ENCODE assay signal across 32 mouse cellular contexts in the genomic region with DNA sequence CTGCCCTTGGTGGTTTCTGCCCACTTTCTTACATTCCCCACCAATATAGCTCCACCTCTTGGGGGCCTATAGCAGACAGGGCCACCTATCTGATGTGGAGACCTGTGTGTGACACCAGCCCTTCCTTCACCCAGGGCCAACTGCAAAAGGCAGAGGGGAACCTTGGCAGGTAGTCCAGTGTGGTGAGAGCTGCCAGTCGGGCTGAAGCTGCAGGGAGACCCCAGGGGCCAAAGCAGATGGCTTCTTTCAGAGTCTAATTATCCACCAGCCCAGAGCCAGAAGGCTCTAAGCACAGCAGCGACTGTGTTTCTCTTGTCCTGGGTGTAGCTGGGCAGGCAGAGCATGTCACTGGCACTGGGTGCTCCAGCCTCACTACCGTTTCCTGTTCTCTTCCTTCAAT.
A peak's percentile ranks its signal among the peaks of the same experiment; 100 is the strongest.
DNase-seq lines count a peak whose midpoint lies in the region; ATAC-seq and TF ChIP-seq lines count a peak whose summit lies in the region.
"Had no signal": no experiment of that assay in that cellular context is flagged by ENCODE, and none has a peak within 500 bp of the region (broad histone marks: within the 10 kb centered on the region; RNA-seq: fewer than 3 reads in every experiment).

No protein-coding gene starts in this region.

- TF ChIP-seq EP300 in MEL (IDR thresholded peaks at IDR 0.05; ENCODE audit: low read depth in 1 of 2, low read length in 2 of 2) = no peak

- peaks cover 13% of the 10 kb centered on the region; the same call in 1 of the 2 replicates for H3K4me1 ChIP-seq in hindbrain, embryonic 13.5 days (replicated peaks)
- 0 out of 2 replicates have a peak, but pooled peaks cover 4% of the 10 kb centered on the region for H3K4me1 ChIP-seq in hindbrain, embryonic 14.5 days (replicated peaks; ENCODE audit: control insufficient read depth, insufficient read depth, low read length)
- H3K4me1 ChIP-seq in midbrain, embryonic 10.5 days = peaks cover 18% of the 10 kb centered on the region
- peaks cover 8% of the 10 kb centered on the region; the same call in 1 of the 2 replicates for H3K4me1 ChIP-seq in midbrain, embryonic 14.5 days (ENCODE audit: control insufficient read depth, insufficient read depth, low read length)
- H3K4me1 ChIP-seq in MEL (ENCODE audit: control insufficient read depth in 1 of 2, insufficient read depth in 2 of 2, low read length in 2 of 2) = peaks cover 6 to 7% of the 10 kb centered on the region in 2 experiments; a peak in 3 of 4 replicates
- peaks cover 2% of the 10 kb centered on the region; the same call in 1 of the 2 replicates for H3K4me1 ChIP-seq in forebrain, embryonic 11.5 days (replicated peaks; ENCODE audit: control insufficient read depth, insufficient read depth, low read length)
- H3K4me1 ChIP-seq: embryonic facial prominence, embryonic 13.5 days; heart, embryonic 15.5 days had no signal

- no peak for TF ChIP-seq CTCF in MEL (IDR thresholded peaks at IDR 0.05 in 2 of 3, conservative IDR thresholded peaks at IDR 0.05 in 1 of 3; ENCODE audit: control insufficient read depth in 1 of 3, insufficient read depth in 1 of 3, low read depth in 2 of 3, low read length in 3 of 3, poor library complexity in 1 of 3, severe bottlenecking in 1 of 3)

- peak overlapping the region; percentile 32; the same call in 1 of the 2 replicates for H3K27ac ChIP-seq in hindbrain, embryonic 13.5 days
- no peak overlapping the region for H3K27ac ChIP-seq in hindbrain, embryonic 14.5 days
- H3K27ac ChIP-seq in midbrain, embryonic 10.5 days (replicated peaks) = 0 out of 2 replicates have a peak overlapping the region, but pooled peaks have one; percentile 23
- H3K27ac ChIP-seq in midbrain, embryonic 14.5 days (replicated peaks; ENCODE audit: low read depth, low read length) = no peak overlapping the region
- no peak overlapping the region for H3K27ac ChIP-seq in MEL (ENCODE audit: control insufficient read depth, low read depth, low read length)
- H3K27ac ChIP-seq in forebrain, embryonic 11.5 days (ENCODE audit: low read depth, low read length) = no peak overlapping the region
- H3K27ac ChIP-seq: embryonic facial prominence, embryonic 10.5 days; embryonic facial prominence, embryonic 13.5 days; forebrain, embryonic 10.5 days; gastrocnemius, adult 2 months; heart, embryonic 15.5 days; hindbrain, embryonic 15.5 days had no signal

- peak; percentile 78 to 88 for DNase-seq in cerebellum, postnatal 10 days
- DNase-seq in cerebellum, adult 11-12 months = no peak
- no peak for DNase-seq in hindbrain, embryonic 14.5 days (ENCODE audit: low spot score)
- DNase-seq in midbrain, embryonic 10.5 days (ENCODE audit: low spot score) = no peak
- DNase-seq in midbrain, embryonic 14.5 days = no peak
- DNase-seq in MEL (ENCODE audit: low read depth, low spot score) = peak; percentile 9
- no peak for DNase-seq in forebrain, embryonic 11.5 days (ENCODE audit: low spot score)
- DNase-seq: adrenal gland, postnatal 10 days; adrenal gland, postnatal 36 days; cerebellum, adult 11 months; cerebellum, adult 8-10 months; cerebellum, postnatal 36 days; embryo, embryonic 11 days; forebrain, postnatal 0 days; gastrocnemius, adult 2 months; gastrocnemius, postnatal 14 days; heart, adult 18-20 months; heart, postnatal 10 days; heart, postnatal 36 days; kidney, adult 18-20 months had no signal

- 33% methylated on average over 3 of the region's 3 CpGs for WGBS in hindbrain, embryonic 13.5 days
- 31% methylated on average over 3 of the region's 3 CpGs for WGBS in hindbrain, embryonic 14.5 days
- WGBS in midbrain, embryonic 10.5 days = 53% methylated on average over 3 of the region's 3 CpGs
- 49% methylated on average over 3 of the region's 3 CpGs for WGBS in midbrain, embryonic 14.5 days
- 48% methylated on average over 3 of the region's 3 CpGs for WGBS in forebrain, embryonic 11.5 days

- H3K9me3 ChIP-seq in hindbrain, embryonic 13.5 days = no peaks in the 10 kb centered on the region
- H3K9me3 ChIP-seq in hindbrain, embryonic 14.5 days (ENCODE audit: control insufficient read depth, low read length) = no peaks in the 10 kb centered on the region
- H3K9me3 ChIP-seq in midbrain, embryonic 10.5 days (replicated peaks) = no peaks in the 10 kb centered on the region
- no peaks in the 10 kb centered on the region for H3K9me3 ChIP-seq in midbrain, embryonic 14.5 days (ENCODE audit: control insufficient read depth, low read length)
- no peaks in the 10 kb centered on the region for H3K9me3 ChIP-seq in MEL (replicated peaks; ENCODE audit: insufficient read depth, low read length)
- no peaks in the 10 kb centered on the region for H3K9me3 ChIP-seq in forebrain, embryonic 11.5 days (ENCODE audit: control insufficient read depth, low read length)
- H3K9me3 ChIP-seq: embryonic facial prominence, embryonic 10.5 days; embryonic facial prominence, embryonic 13.5 days; forebrain, embryonic 10.5 days; heart, embryonic 12.5 days; heart, embryonic 15.5 days; hindbrain, embryonic 15.5 days had no signal

- H3K4me2 ChIP-seq in hindbrain, embryonic 13.5 days = no peak overlapping the region
- H3K4me2 ChIP-seq in hindbrain, embryonic 14.5 days (replicated peaks) = no peak overlapping the region
- no peak overlapping the region for H3K4me2 ChIP-seq in midbrain, embryonic 14.5 days (ENCODE audit: low read length)
- H3K4me2 ChIP-seq in forebrain, embryonic 11.5 days (ENCODE audit: low read depth, low read length, severe bottlenecking) = no peak overlapping the region
- H3K4me2 ChIP-seq: embryonic facial prominence, embryonic 13.5 days; heart, embryonic 12.5 days; heart, embryonic 15.5 days; hindbrain, embryonic 15.5 days had no signal

- no peak for ATAC-seq in hindbrain, embryonic 13.5 days (ENCODE audit: low FRiP score)
- no peak for ATAC-seq in hindbrain, embryonic 14.5 days (ENCODE audit: low FRiP score)
- ATAC-seq in midbrain, embryonic 14.5 days (ENCODE audit: low FRiP score, low TSS enrichment) = no peak
- no peak for ATAC-seq in forebrain, embryonic 11.5 days (replicated peaks; ENCODE audit: low FRiP score)
- ATAC-seq: forebrain, embryonic 14.5 days; forebrain, postnatal 0 days; inflammation-experienced regulatory T-cells, adult 6 months; intestine, embryonic 16.5 days; Patski had no signal

- no peak for TF ChIP-seq RAD21 in MEL (IDR thresholded peaks at IDR 0.05; ENCODE audit: low read depth, low read length)

- no peak for TF ChIP-seq POLR2A in MEL (IDR thresholded peaks at IDR 0.05; ENCODE audit: control insufficient read depth in 1 of 2, insufficient read depth in 1 of 2, low read depth in 1 of 2, low read length in 2 of 2, poor library complexity in 1 of 2)

- H3K79me2 ChIP-seq in MEL (ENCODE audit: control insufficient read depth, insufficient read depth, low read length, poor library complexity) = no peaks in the 10 kb centered on the region

- H3K36me3 ChIP-seq in hindbrain, embryonic 13.5 days = no peaks in the 10 kb centered on the region
- H3K36me3 ChIP-seq in hindbrain, embryonic 14.5 days (replicated peaks; ENCODE audit: control insufficient read depth, insufficient read depth) = no peaks in the 10 kb centered on the region
- no peaks in the 10 kb centered on the region for H3K36me3 ChIP-seq in midbrain, embryonic 10.5 days
- H3K36me3 ChIP-seq in midbrain, embryonic 14.5 days (ENCODE audit: control insufficient read depth, insufficient read depth, low read length) = no peaks in the 10 kb centered on the region
- no peaks in the 10 kb centered on the region for H3K36me3 ChIP-seq in MEL (ENCODE audit: control insufficient read depth in 1 of 2, insufficient read depth in 2 of 2, low read length in 2 of 2)
- H3K36me3 ChIP-seq in forebrain, embryonic 11.5 days (ENCODE audit: control insufficient read depth, insufficient read depth, low read length) = no peaks in the 10 kb centered on the region
- H3K36me3 ChIP-seq: embryonic facial prominence, embryonic 10.5 days; embryonic facial prominence, embryonic 13.5 days; forebrain, embryonic 10.5 days; heart, embryonic 12.5 days; heart, embryonic 15.5 days; hindbrain, embryonic 15.5 days had no signal

- no peak overlapping the region for H3K4me3 ChIP-seq in hindbrain, embryonic 13.5 days
- no peak overlapping the region for H3K4me3 ChIP-seq in hindbrain, embryonic 14.5 days (replicated peaks; ENCODE audit: low read length)
- H3K4me3 ChIP-seq in midbrain, embryonic 10.5 days = no peak overlapping the region
- H3K4me3 ChIP-seq in midbrain, embryonic 14.5 days (replicated peaks; ENCODE audit: low read depth, low read length) = no peak overlapping the region
- no peak overlapping the region for H3K4me3 ChIP-seq in MEL (ENCODE audit: control insufficient read depth in 1 of 2, insufficient read depth in 1 of 2, low read depth in 2 of 2, low read length in 2 of 2)
- H3K4me3 ChIP-seq in forebrain, embryonic 11.5 days (ENCODE audit: low read depth, low read length) = no peak overlapping the region
- H3K4me3 ChIP-seq: embryonic facial prominence, embryonic 10.5 days; embryonic facial prominence, embryonic 13.5 days; erythroblast, embryonic 14.5 days; forebrain, embryonic 10.5 days; gastrocnemius, adult 2 months; heart, embryonic 12.5 days; heart, embryonic 15.5 days; hindbrain, embryonic 15.5 days had no signal

- H3K27me3 ChIP-seq in hindbrain, embryonic 13.5 days = 0 out of 2 replicates have a peak, but pooled peaks cover 3% of the 10 kb centered on the region
- no peaks in the 10 kb centered on the region for H3K27me3 ChIP-seq in hindbrain, embryonic 14.5 days (ENCODE audit: control insufficient read depth, insufficient read depth, low read length)
- H3K27me3 ChIP-seq in midbrain, embryonic 10.5 days (ENCODE audit: low read depth, poor library complexity, severe bottlenecking) = no peaks in the 10 kb centered on the region
- no peaks in the 10 kb centered on the region for H3K27me3 ChIP-seq in midbrain, embryonic 14.5 days (ENCODE audit: control insufficient read depth, insufficient read depth, low read length)
- H3K27me3 ChIP-seq in MEL (ENCODE audit: control insufficient read depth in 1 of 2, insufficient read depth in 2 of 2, low read length in 2 of 2) = no peaks in the 10 kb centered on the region
- H3K27me3 ChIP-seq in forebrain, embryonic 11.5 days (ENCODE audit: control insufficient read depth, insufficient read depth, low read length) = no peaks in the 10 kb centered on the region
- H3K27me3 ChIP-seq: embryonic facial prominence, embryonic 13.5 days; heart, embryonic 15.5 days; hindbrain, embryonic 15.5 days had no signal

- H3K9ac ChIP-seq in hindbrain, embryonic 13.5 days = no peak overlapping the region
- no peak overlapping the region for H3K9ac ChIP-seq in hindbrain, embryonic 14.5 days
- no peak overlapping the region for H3K9ac ChIP-seq in midbrain, embryonic 14.5 days (replicated peaks; ENCODE audit: low read length)
- no peak overlapping the region for H3K9ac ChIP-seq in MEL (ENCODE audit: control insufficient read depth, low read depth, low read length, poor library complexity, severe bottlenecking)
- H3K9ac ChIP-seq in forebrain, embryonic 11.5 days (ENCODE audit: low read length) = no peak overlapping the region
- H3K9ac ChIP-seq: embryonic facial prominence, embryonic 13.5 days; forebrain, postnatal 0 days; heart, embryonic 12.5 days; heart, embryonic 15.5 days; hindbrain, embryonic 15.5 days had no signal

TF ChIP-seq in MEL, 35 proteins besides CTCF, POLR2A, EP300 and RAD21 (continues in another document):
- TF ChIP-seq POLR2AphosphoS5 (IDR thresholded peaks at IDR 0.05; ENCODE audit: borderline replicate concordance, low read depth, low read length) (no peak), BHLHE40 (IDR thresholded peaks at IDR 0.05; ENCODE audit: borderline replicate concordance, low read depth, low read length) (no peak), SIN3A (IDR thresholded peaks at IDR 0.05; ENCODE audit: low read length) (no peak)

Comparison
In these comparisons a context has a peak if more than half of its experiments do, and no peak if none do; other contexts are left out.
1. DNase-seq: peak in cerebellum, postnatal 10 days (2 of 2) and MEL (single experiment); none in cerebellum, adult 11-12 months (single experiment), hindbrain, embryonic 14.5 days (single experiment), midbrain, embryonic 10.5 days (single experiment), midbrain, embryonic 14.5 days (single experiment) and forebrain, embryonic 11.5 days (single experiment).
2. H3K27ac ChIP-seq: peak in hindbrain, embryonic 13.5 days (single experiment) and midbrain, embryonic 10.5 days (single experiment); none in hindbrain, embryonic 14.5 days (single experiment), midbrain, embryonic 14.5 days (single experiment), MEL (single experiment) and forebrain, embryonic 11.5 days (single experiment).